Mouse (Mus musculus): ENCODE results near the gene Pafah1b3. TPM values are rescaled to one million over a fixed set of nuclear protein-coding genes. Genes with fewer than 3 reads are reported as not detected.
"Not testable (repeated sequence)": the region's sequence is repeated elsewhere in the genome, so short reads cannot be mapped to it uniquely, and the experiment has no call there.

Pafah1b3 gene
- polyA plus RNA-seq, 1 experiment, result 42.7 TPM

DNA sequence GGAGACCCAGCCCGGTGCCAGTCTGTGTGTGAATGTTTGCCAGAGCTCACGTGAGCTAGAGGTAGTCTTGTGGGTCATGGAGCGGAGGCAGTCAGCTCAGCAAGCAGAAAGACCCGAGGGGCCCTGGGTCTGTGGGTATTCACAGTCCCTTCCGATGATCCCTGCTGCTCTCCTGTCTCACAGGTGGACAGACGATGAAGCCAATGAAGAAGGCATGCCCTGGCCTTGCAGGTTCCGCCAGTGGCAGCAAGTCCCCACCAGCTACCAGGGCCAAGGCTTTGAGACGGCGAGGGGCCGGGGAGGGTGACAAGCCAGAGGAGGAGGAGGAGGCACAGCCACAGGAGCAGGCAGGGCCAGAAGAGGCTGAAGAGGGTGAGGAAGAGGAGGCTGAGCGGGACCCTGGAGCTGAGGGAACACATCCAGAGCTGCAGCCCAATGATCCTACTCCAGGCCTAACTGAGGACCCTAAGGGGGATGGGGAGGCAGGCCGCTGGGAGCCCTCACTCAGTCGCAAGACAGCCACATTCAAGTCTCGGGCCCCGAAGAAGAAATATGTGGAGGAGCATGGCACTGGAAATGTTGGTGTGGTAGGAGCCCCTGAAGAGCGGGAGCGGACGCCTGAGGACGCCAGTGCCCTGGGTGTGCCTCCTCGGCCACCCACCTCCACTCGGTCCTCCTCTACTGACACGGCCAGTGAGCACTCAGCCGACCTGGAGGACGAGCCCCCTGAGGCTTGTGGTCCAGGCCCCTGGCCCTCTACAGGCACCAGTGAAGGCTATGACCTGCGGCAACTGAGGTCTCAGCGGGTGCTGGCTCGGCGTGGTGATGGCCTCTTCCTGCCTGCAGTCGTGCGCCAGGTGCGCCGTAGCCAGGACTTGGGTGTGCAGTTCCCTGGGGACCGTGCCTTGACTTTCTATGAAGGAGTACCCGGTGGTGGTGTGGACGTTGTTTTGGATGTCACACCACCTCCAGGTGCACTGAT, 26.8 kb downstream of the Pafah1b3 start:
- WGBS, result 88% methylated on average over 35 of the region's 35 CpGs
- Histone ChIP-seq H3K4me1 (ENCODE audit: control insufficient read depth, insufficient read depth, low read length) (peaks cover 14% of the 10 kb centered on the region), H3K4me3 (replicated peaks; ENCODE audit: extremely low read depth, low read depth, low read length) (no peak overlapping the region)
- TF ChIP-seq CTCF (IDR thresholded peaks at IDR 0.05; ENCODE audit: insufficient read depth, low read length) (no peak), POLR2A (IDR thresholded peaks at IDR 0.05; ENCODE audit: borderline replicate concordance, extremely low read depth, low read depth, low read length) (no peak)
- DNase-seq, result no peak

DNA sequence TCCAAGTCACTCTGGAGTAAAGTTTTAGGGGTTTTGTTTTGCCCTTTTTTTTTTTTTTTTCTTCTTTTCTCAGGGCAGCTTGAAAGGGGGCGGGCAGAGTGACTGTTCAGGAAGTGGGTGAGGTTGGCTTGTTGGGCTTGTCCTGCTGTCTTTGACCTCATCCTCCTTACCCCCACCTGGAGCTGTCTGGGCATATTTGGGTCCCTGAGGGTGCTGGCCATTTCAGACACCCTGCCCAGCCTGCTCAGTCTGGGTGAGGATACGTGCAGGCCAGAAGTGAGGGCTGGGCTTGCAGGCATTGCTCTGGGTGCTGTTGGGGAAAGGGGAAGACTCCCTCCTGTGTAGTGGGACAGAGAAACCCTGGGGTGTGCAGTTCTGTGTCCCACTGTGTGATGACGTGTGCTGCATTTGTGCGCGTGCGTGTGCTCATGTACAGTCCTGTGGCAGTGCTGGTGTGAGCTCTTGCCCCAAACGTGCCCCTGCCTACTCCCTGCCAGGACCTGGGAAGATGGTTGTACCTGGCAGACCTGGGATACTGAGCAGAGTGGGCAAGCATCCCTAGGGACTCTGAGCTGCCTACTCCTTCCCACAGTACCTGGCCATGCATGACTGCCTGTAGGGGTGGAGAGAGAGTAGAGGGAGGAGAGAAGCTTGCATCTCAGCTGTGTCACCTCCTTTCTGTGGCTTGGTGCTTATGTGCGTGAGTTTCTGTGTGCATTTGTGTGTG, 28.1 kb downstream of the Pafah1b3 start:
- H3K4me1 ChIP-seq (ENCODE audit: control insufficient read depth, insufficient read depth, low read length), result peaks cover 13% of the 10 kb centered on the region
- no peak overlapping the region for H3K4me3 ChIP-seq (replicated peaks; ENCODE audit: extremely low read depth, low read depth, low read length)
- DNase-seq, result no peak
- WGBS, result 59% methylated on average over 8 of the region's 8 CpGs
- TF ChIP-seq CTCF (IDR thresholded peaks at IDR 0.05; ENCODE audit: insufficient read depth, low read length) (no peak), POLR2A (IDR thresholded peaks at IDR 0.05; ENCODE audit: borderline replicate concordance, extremely low read depth, low read depth, low read length) (no peak)

DNA sequence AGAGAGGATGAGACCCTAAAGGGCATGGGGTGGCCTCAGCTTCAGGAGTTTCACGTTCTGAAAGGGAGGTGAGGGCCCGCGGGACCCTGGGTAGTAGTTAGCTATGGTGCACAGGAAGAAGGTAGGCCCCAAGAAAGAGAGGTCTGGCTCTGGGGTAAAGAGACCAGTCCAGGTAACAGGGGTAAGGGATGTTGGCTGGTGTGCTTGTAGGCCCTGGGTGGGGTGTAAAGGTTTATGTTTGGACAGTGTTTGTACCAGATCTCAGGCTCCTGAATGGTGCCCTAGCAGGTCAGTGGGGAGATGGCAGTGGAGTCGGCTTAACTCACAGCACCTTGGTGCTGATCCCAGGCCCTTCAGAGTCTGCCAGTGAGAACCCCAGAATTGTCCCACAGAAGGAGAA, 28.8 kb downstream of the Pafah1b3 start:
- TF ChIP-seq CTCF (IDR thresholded peaks at IDR 0.05; ENCODE audit: insufficient read depth, low read length) (no peak), POLR2A (IDR thresholded peaks at IDR 0.05; ENCODE audit: borderline replicate concordance, extremely low read depth, low read depth, low read length) (no peak)

DNA sequence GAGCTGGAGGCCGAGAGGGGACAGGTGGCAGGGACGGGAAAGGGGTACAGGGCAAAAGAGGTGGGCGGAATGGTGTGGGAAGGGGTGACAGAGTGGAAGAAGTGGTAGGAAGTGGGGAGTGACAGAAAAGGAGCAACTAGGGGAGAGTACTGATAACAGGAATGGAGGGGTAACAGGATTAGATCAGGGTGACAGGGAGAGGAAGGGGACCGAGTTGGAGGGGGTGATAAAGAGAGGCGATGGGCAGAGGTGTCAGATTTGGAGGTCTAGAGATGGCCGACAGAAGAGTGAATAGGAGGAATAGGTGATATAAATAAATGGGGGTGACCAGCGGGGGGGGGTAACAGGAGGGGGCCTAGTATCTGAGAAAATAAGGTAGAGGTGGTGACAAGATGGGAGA, 29.2 kb downstream of the Pafah1b3 start:
- 1% methylated on average over 7 of the region's 7 CpGs for WGBS
- TF ChIP-seq POLR2A (IDR thresholded peaks at IDR 0.05; ENCODE audit: borderline replicate concordance, extremely low read depth, low read depth, low read length) (no peak), CTCF (IDR thresholded peaks at IDR 0.05; ENCODE audit: insufficient read depth, low read length) (no peak)
- no peak for DNase-seq
- H3K4me3 ChIP-seq (replicated peaks; ENCODE audit: extremely low read depth, low read depth, low read length), result peak overlapping the region; percentile 71
- peaks cover 11% of the 10 kb centered on the region for H3K4me1 ChIP-seq (ENCODE audit: control insufficient read depth, insufficient read depth, low read length)

More for the DNA sequence above, 28.8 kb downstream of the Pafah1b3 start:
- Histone ChIP-seq H3K4me3 (replicated peaks; ENCODE audit: extremely low read depth, low read depth, low read length) (peak overlapping the region; percentile 71), H3K4me1 (ENCODE audit: control insufficient read depth, insufficient read depth, low read length) (peaks cover 11% of the 10 kb centered on the region)
- no peak for DNase-seq
- 18% methylated on average over 4 of the region's 4 CpGs for WGBS

DNA sequence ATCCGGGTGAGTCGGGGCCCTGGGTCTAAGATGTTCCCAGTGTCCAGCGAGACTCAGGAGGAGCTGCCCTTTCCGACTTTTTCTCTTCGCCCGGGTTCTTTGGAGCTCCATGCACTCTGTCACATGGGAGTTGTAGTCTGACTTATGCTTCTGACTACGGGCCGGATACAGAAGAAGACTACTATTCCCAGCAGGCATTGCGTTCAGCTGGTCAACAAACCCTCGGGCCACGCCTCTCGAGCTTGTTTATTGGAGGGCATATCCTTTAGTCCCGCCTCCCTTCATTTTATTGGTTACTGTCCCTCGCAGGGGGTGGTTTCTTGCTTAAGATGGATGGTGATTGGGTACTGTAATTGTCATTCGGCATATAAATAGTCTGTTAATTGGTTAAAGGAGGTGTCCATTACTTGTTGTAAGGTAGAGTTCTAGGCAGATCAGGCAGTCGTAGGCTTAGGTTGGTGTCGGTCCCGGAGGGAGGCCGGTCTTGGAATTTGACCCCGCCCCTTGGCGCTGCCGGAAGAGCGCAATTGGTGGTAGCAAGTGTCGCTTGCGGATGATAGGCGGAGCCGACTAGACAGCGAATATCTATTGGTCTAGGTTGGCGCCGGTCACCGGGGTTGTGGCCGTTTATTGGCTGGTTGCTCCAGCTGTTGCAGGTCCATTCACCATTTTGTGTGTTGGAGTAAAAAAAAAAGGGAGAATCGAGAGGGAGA, 29.9 kb downstream of the Pafah1b3 start:
- Histone ChIP-seq H3K4me3 (replicated peaks; ENCODE audit: extremely low read depth, low read depth, low read length) (peak overlapping the region; percentile 95), H3K4me1 (ENCODE audit: control insufficient read depth, insufficient read depth, low read length) (peaks cover 11% of the 10 kb centered on the region)
- TF ChIP-seq POLR2A (IDR thresholded peaks at IDR 0.05; ENCODE audit: borderline replicate concordance, extremely low read depth, low read depth, low read length), result no peak; the same call in 1 of the 2 replicates
- DNase-seq, result peak; percentile 97
- under 1% methylated on average over 33 of the region's 33 CpGs for WGBS

DNA sequence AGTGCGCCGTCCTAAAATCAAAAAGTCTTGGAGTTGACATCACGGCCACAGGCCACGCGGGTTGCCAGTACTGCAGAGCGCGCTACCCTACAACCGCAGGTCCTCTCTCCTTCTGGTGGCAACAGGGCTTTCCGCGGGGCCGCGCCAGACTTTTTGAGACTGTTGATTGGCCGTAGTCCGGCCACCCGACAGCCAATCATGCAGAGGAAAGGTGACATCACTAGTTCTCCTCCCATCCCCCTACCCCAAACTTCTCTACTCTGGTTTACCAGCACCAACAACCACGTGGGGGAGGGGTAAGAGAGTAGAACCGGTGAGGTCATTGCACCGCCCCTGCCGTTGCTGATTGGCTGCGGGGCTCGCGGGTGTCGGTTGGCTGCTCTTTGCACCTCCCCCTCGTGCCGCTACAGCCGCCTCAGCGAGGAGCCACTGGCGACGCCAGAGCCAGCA, 30.5 kb downstream of the Pafah1b3 start, which contains the start of gene Cic:
TSS of gene Cic (plus strand) at position 404 of the 450 bp plus-strand sequence.
- WGBS, result under 1% methylated on average over 29 of the region's 29 CpGs
- peak within 1 kb of the TSS; percentile 95 for H3K4me3 ChIP-seq (replicated peaks; ENCODE audit: extremely low read depth, low read depth, low read length)
- TF ChIP-seq CTCF (IDR thresholded peaks at IDR 0.05; ENCODE audit: insufficient read depth, low read length) (no peak), POLR2A (IDR thresholded peaks at IDR 0.05; ENCODE audit: borderline replicate concordance, extremely low read depth, low read depth, low read length) (peak; percentile 53; the same call in 1 of the 2 replicates)
- H3K4me1 ChIP-seq (ENCODE audit: control insufficient read depth, insufficient read depth, low read length), result peaks cover 11% of the 10 kb centered on the region
- DNase-seq, result peak; percentile 99

DNA sequence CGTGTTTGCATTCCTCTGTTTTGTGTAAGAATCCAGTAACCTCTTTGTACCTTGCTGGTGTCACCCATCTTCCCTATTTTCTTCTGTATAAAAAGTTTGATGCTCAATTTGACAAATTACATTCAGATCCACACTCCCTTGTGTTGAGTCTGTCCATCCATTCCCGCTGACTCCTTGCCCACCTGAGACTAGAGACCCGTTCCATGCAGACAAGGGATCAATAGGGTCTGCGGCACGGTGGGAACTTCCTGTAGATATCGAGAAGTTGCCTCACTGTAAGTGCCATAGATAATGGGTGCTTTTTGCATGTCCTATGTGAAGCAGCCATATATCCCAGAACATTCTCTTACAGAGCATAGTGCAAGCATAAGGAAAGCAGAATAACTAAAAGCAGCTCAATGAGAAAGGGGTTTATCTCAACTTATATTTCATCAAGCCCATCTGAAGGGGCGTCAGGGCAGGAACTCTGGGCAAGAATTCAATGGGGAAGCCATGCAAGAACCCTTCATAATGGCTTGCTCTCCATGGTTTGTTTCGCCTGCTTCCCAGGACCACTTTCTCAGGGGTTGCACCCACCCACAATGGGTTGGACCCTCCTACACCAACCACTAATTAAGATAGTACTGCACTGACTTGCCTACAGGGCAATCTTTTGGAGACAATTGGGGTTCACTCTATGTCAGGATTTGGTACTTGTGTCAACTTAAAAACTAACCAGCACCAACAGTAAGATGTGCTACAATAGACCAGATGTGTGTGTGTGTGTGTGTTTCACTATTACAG, 31.4 kb downstream of the Pafah1b3 start:
- TF ChIP-seq CTCF (IDR thresholded peaks at IDR 0.05; ENCODE audit: insufficient read depth, low read length) (no peak), POLR2A (IDR thresholded peaks at IDR 0.05; ENCODE audit: borderline replicate concordance, extremely low read depth, low read depth, low read length) (no peak)
- 85% methylated on average over 8 of the region's 8 CpGs for WGBS

DNA sequence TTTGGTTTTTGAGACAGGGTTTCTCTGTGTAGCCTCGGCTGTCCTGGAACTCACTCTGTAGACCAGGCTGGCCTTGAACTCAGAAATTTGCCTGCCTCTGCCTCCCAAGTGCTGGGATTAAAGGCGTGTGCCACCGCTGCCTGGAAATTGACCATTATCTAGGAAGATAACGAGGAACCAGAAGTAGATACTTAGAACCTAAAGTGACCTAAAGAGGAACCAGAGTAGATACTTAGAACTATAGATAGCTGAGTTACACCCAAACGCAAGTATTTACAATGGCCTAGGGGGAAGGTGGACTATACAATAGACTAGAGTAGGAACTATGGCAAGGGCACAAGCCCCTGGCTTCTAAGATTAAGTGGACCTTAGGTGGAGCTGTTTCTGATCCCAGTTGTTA, 32.0 kb downstream of the Pafah1b3 start:
- WGBS, result 76% methylated on average over 5 of the region's 5 CpGs
- H3K4me3 ChIP-seq (replicated peaks; ENCODE audit: extremely low read depth, low read depth, low read length), result not testable (repeated sequence)

More for the DNA sequence above, 31.4 kb downstream of the Pafah1b3 start:
- Histone ChIP-seq H3K4me3 (replicated peaks; ENCODE audit: extremely low read depth, low read depth, low read length) (no peak overlapping the region), H3K4me1 (ENCODE audit: control insufficient read depth, insufficient read depth, low read length) (peaks cover 11% of the 10 kb centered on the region)
- no peak for DNase-seq

More for the DNA sequence above, 32.0 kb downstream of the Pafah1b3 start:
- H3K4me1 ChIP-seq (ENCODE audit: control insufficient read depth, insufficient read depth, low read length), result peaks cover 11% of the 10 kb centered on the region
- DNase-seq, result not testable (repeated sequence)
